Mouse (Mus musculus) CH12.LX (cell line): Measurements from ENCODE around the gene Med7. TPM values are rescaled to one million over a fixed set of nuclear protein-coding genes. Genes with fewer than 3 reads are reported as not detected.

ENCODE experiments used
- DNase-seq: peaks from one replicate; pipeline ENCODE4 v3.0.0-alpha.2; 2013; ENCODE audit errors: extremely low read depth
- H3K27ac ChIP-seq: 2 replicates; pipeline ENCODE4 v1.5.1; 2012; ENCODE audit warnings: low read depth, mild to moderate bottlenecking, control low read depth, moderate library complexity; ENCODE audit not compliant: insufficient read depth
- H3K27me3 ChIP-seq: replicated peaks from 2 replicates; pipeline ENCODE3; 2012; ENCODE audit warnings: inconsistent platforms
- H3K36me3 ChIP-seq, 2 experiments: replicated peaks in 1 of 2; 2 replicates each; pipeline versions ENCODE3 to v1.6.1; 2012; ENCODE audit warnings: inconsistent platforms in 1 of 2, low read length in 1 of 2, mild to moderate bottlenecking in 1 of 2, mixed read lengths in 1 of 2, moderate library complexity in 1 of 2; ENCODE audit not compliant: control insufficient read depth in 1 of 2, insufficient read depth in 1 of 2
- H3K4me1 ChIP-seq, 2 experiments: 2 replicates each; pipeline ENCODE4 v1.6.1; 2012; ENCODE audit warnings: inconsistent platforms in 1 of 2, moderate library complexity in 1 of 2; ENCODE audit not compliant: insufficient read depth in 2 of 2, control insufficient read depth in 1 of 2
- H3K4me2 ChIP-seq: 2 replicates; pipeline ENCODE4 v1.6.1; 2012; ENCODE audit warnings: low read depth, mild to moderate bottlenecking, control low read depth; ENCODE audit not compliant: poor library complexity, insufficient read depth, severe bottlenecking
- H3K4me3 ChIP-seq, 3 experiments: fragments of 150-350 bp in 1 of 3; sonication (generic) in 1 of 3; replicated peaks in 1 of 3; 2 replicates each; pipeline versions ENCODE3 to v1.5.1; 2011 to 2012; ENCODE audit warnings: low read depth in 2 of 3, low read length in 2 of 3, mild to moderate bottlenecking in 2 of 3, moderate library complexity in 2 of 3, control low read depth in 1 of 3, improper control_type of control experiment in 1 of 3, inconsistent platforms in 1 of 3, mixed read lengths in 1 of 3; ENCODE audit not compliant: poor library complexity in 1 of 3
- H3K79me2 ChIP-seq: replicated peaks from 2 replicates; pipeline ENCODE4 v1.6.1; 2012; ENCODE audit warnings: mild to moderate bottlenecking, moderate library complexity; ENCODE audit not compliant: control insufficient read depth, poor library complexity, insufficient read depth, severe bottlenecking; ENCODE audit errors: extremely low read depth
- H3K9ac ChIP-seq: 2 replicates; pipeline ENCODE4 v1.6.1; 2012; ENCODE audit warnings: low read depth, mild to moderate bottlenecking, control low read depth, moderate library complexity; ENCODE audit not compliant: insufficient read depth
- H3K9me3 ChIP-seq: replicated peaks from 2 replicates; pipeline ENCODE3; 2012; ENCODE audit warnings: low read length, inconsistent platforms, mixed read lengths
- BHLHE40 ChIP-seq: IDR thresholded peaks from 2 replicates; pipeline ENCODE4 v1.6.1; 2011; ENCODE audit warnings: mild to moderate bottlenecking, low read depth, low read length, improper control_type of control experiment
- CHD1 ChIP-seq: IDR thresholded peaks from 2 replicates; pipeline ENCODE4 v1.6.1; 2012; ENCODE audit warnings: low read depth, low read length, improper control_type of control experiment, inconsistent platforms
- ELF1 ChIP-seq: IDR thresholded peaks from 2 replicates; pipeline ENCODE4 v1.6.1; 2014; ENCODE audit warnings: low read depth, mild to moderate bottlenecking, inconsistent platforms, low read length, improper control_type of control experiment
- EP300 ChIP-seq: IDR thresholded peaks from 2 replicates; pipeline ENCODE4 v1.6.1; 2011; ENCODE audit warnings: low read length, improper control_type of control experiment
- ETS1 ChIP-seq: conservative IDR thresholded peaks from 2 replicates; pipeline ENCODE4 v1.6.1; 2012; ENCODE audit warnings: low read depth, mild to moderate bottlenecking, inconsistent platforms, low read length, improper control_type of control experiment, moderate library complexity
- GABPA ChIP-seq: IDR thresholded peaks from 2 replicates; pipeline ENCODE4 v1.6.1; 2012; ENCODE audit warnings: low read depth, low read length, improper control_type of control experiment, inconsistent platforms; ENCODE audit not compliant: insufficient replicate concordance
- HCFC1 ChIP-seq: IDR thresholded peaks from 2 replicates; pipeline ENCODE4 v1.6.1; 2012; ENCODE audit warnings: low read depth, mild to moderate bottlenecking, inconsistent platforms, low read length, improper control_type of control experiment
- IRF4 ChIP-seq: IDR thresholded peaks from 2 replicates; pipeline ENCODE4 v1.6.1; 2014; ENCODE audit warnings: low read depth, mild to moderate bottlenecking, inconsistent platforms, low read length, improper control_type of control experiment
- JUND ChIP-seq: conservative IDR thresholded peaks from 2 replicates; pipeline ENCODE4 v1.6.1; 2011; ENCODE audit warnings: low read depth, low read length, improper control_type of control experiment
- MAFK ChIP-seq: IDR thresholded peaks from 2 replicates; pipeline ENCODE4 v1.6.1; 2011; ENCODE audit warnings: low read length, improper control_type of control experiment; ENCODE audit not compliant: insufficient replicate concordance
- MEF2A ChIP-seq: IDR thresholded peaks from 2 replicates; pipeline ENCODE4 v1.6.1; 2014; ENCODE audit warnings: low read depth, mild to moderate bottlenecking, inconsistent platforms, low read length, improper control_type of control experiment, borderline replicate concordance
- MXI1 ChIP-seq: IDR thresholded peaks from 2 replicates; pipeline ENCODE4 v1.6.1; 2011; ENCODE audit warnings: mild to moderate bottlenecking, low read depth, low read length, improper control_type of control experiment
- MYC ChIP-seq: IDR thresholded peaks from 2 replicates; pipeline ENCODE4 v1.6.1; 2011; ENCODE audit warnings: low read depth, mild to moderate bottlenecking, improper control_type of control experiment, low read length
- POLR2A ChIP-seq: IDR thresholded peaks from 2 replicates; pipeline ENCODE4 v1.6.1; 2011; ENCODE audit warnings: low read depth, mild to moderate bottlenecking, improper control_type of control experiment, low read length
- POLR2AphosphoS2 ChIP-seq: IDR thresholded peaks from 2 replicates; pipeline ENCODE4 v1.6.1; 2011; ENCODE audit warnings: low read depth, low read length, improper control_type of control experiment
- RAD21 ChIP-seq: IDR thresholded peaks from 2 replicates; pipeline ENCODE4 v1.6.1; 2011; ENCODE audit warnings: low read depth, mild to moderate bottlenecking, low read length, improper control_type of control experiment, moderate library complexity
- RCOR1 ChIP-seq: conservative IDR thresholded peaks from 2 replicates; pipeline ENCODE4 v1.6.1; 2012; ENCODE audit warnings: low read depth, mild to moderate bottlenecking, inconsistent platforms, low read length, improper control_type of control experiment
- SIN3A ChIP-seq: IDR thresholded peaks from 2 replicates; pipeline ENCODE4 v1.6.1; 2012; ENCODE audit warnings: low read length, improper control_type of control experiment, inconsistent platforms
- TBP ChIP-seq: conservative IDR thresholded peaks from 2 replicates; pipeline ENCODE4 v1.6.1; 2011; ENCODE audit warnings: low read depth, low read length, improper control_type of control experiment
- UBTF ChIP-seq: IDR thresholded peaks from 2 replicates; pipeline ENCODE4 v1.6.1; 2012; ENCODE audit warnings: low read depth, mild to moderate bottlenecking, inconsistent platforms, low read length, improper control_type of control experiment, moderate library complexity
- USF1 ChIP-seq: IDR thresholded peaks from 2 replicates; pipeline ENCODE4 v1.6.1; 2014; ENCODE audit warnings: low read depth, mild to moderate bottlenecking, inconsistent platforms, low read length, improper control_type of control experiment
- USF2 ChIP-seq: conservative IDR thresholded peaks from 2 replicates; pipeline ENCODE4 v1.6.1; 2011; ENCODE audit warnings: low read depth, low read length, improper control_type of control experiment
- ZKSCAN1 ChIP-seq: IDR thresholded peaks from 2 replicates; pipeline ENCODE4 v1.6.1; 2012; ENCODE audit warnings: low read depth, inconsistent platforms, low read length, improper control_type of control experiment, borderline replicate concordance
- ZMIZ1 ChIP-seq: IDR thresholded peaks from 2 replicates; pipeline ENCODE4 v1.6.1; 2012; ENCODE audit warnings: low read depth, mild to moderate bottlenecking, inconsistent platforms, low read length, improper control_type of control experiment
- ZNF384 ChIP-seq: IDR thresholded peaks from 2 replicates; pipeline ENCODE4 v1.6.1; 2012; ENCODE audit warnings: low read depth, low read length, improper control_type of control experiment, inconsistent platforms
- dilution Hi-C: fragments of 300-500 bp; cut with MboI; formaldehyde crosslinking; loops from 2 replicates; pipeline ENCODE4 v1.14.3; 2020; ENCODE audit warnings: low sequenced_read_pairs; ENCODE audit not compliant: extremely low pct_unique_long_range_greater_than_20kb, extremely low pct_ligation_motif_present
- in situ Hi-C: fragments of 300-500 bp; cut with MboI; formaldehyde crosslinking; loops from 3 replicates; pipeline ENCODE4 v1.14.3; 2019; ENCODE audit warnings: low sequenced_read_pairs, low pct_ligation_motif_present, low pct_unique_long_range_greater_than_20kb, mixed read lengths
- polyA plus RNA-seq: library from polyadenylated mRNA; unstranded; fragments of >175 nt; gene quantifications from 2 replicates; pipeline ENCODE4 v1.2.1, GENCODE M21; 2012; ENCODE audit warnings: low read depth; ENCODE audit not compliant: insufficient read length
- total RNA-seq, 2 experiments: library from RNA; depleted of rRNA; stranded (reverse); fragments of 300-350 nt in 1 of 2; fragments of >200 nt in 1 of 2; gene quantifications; 2 replicates each; pipeline ENCODE4 v1.2.3; 2012 to 2014

Gene Med7
- total and polyA plus RNA-seq, 3 experiments = 32.7 to 104 (median 59.9) TPM

DNA sequence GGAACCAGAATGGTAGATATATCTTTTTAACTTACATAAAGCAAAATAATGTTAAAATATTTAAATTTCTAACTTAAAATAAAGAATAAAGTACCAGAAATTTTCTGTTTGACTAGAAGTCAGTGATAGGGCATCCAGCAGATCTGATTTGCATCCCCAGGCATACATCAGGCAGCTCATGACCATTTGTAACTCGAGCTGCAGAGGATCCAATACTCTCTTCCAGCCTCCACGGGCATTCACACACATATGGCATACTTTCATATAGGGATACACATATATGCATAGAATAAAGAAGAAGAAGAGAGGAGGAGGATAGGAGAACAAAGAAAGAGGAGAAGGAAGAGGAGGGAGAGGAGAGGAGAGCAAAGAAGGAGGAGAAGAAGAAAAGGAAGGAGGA, 38.8 kb upstream of the Med7 start:
- in situ Hi-C loops = no loop called here
- H3K4me2 ChIP-seq = 0 out of 2 replicates have a peak overlapping the region, but pooled peaks have one; percentile 21
- H3K36me3 ChIP-seq = no peaks in the 10 kb centered on the region
- H3K4me3 ChIP-seq = no peak overlapping the region
- H3K27me3 ChIP-seq = peaks cover 1% of the 10 kb centered on the region
- no peak for DNase-seq
- H3K9me3 ChIP-seq = no peaks in the 10 kb centered on the region
- TF ChIP-seq TBP (peak; percentile 87), ZKSCAN1 (no peak), ZNF384 (0 out of 2 replicates have a peak, but pooled peaks have one; percentile 17), ZMIZ1 (peak; percentile 65), SIN3A (0 out of 2 replicates have a peak, but pooled peaks have one; percentile 51), ETS1 (no peak), BHLHE40 (0 out of 2 replicates have a peak, but pooled peaks have one; percentile 9), POLR2A (peak; percentile 72), IRF4 (no peak)
- no peaks in the 10 kb centered on the region for H3K79me2 ChIP-seq
- H3K27ac ChIP-seq = peak overlapping the region; percentile 75; the same call in 1 of the 2 replicates
- peak overlapping the region; percentile 53; the same call in 1 of the 2 replicates for H3K9ac ChIP-seq
- peaks cover 43 to 85% of the 10 kb centered on the region in 2 experiments for H3K4me1 ChIP-seq
- dilution Hi-C loops = no loop called here

DNA sequence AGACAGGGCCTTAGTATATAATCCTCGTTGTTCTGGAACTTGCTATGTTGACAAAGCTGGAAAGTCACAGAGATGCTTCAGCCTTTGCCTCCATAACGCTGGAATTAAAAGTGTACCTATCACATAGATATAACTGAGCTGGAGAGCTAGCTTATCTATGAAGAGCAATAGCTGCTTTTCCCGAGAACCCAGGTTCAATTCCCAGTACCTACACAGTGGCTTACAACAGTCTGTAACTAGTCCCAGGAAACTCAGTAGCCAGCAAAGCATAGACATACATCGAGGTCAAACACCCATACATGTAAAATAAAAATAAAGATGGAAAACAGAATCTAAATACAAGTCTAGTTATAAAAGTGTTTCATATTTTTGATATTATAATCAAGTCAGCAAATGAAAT, 38.3 kb upstream of the Med7 start:
- no peaks in the 10 kb centered on the region for H3K9me3 ChIP-seq
- peak overlapping the region; percentile 70 for H3K4me2 ChIP-seq
- H3K27ac ChIP-seq = peak overlapping the region; percentile 88
- dilution Hi-C loops = no loop called here
- H3K9ac ChIP-seq = peak overlapping the region; percentile 67
- no peaks in the 10 kb centered on the region for H3K36me3 ChIP-seq
- no peak for DNase-seq
- H3K79me2 ChIP-seq = no peaks in the 10 kb centered on the region
- TF ChIP-seq UBTF (no peak), CHD1 (peak; percentile 74; the same call in 1 of the 2 replicates)
- in situ Hi-C loops = no loop called here
- H3K4me3 ChIP-seq = no peak overlapping the region
- H3K4me1 ChIP-seq = peaks cover 40 to 80% of the 10 kb centered on the region in 2 experiments
- H3K27me3 ChIP-seq = peaks cover 1% of the 10 kb centered on the region

DNA sequence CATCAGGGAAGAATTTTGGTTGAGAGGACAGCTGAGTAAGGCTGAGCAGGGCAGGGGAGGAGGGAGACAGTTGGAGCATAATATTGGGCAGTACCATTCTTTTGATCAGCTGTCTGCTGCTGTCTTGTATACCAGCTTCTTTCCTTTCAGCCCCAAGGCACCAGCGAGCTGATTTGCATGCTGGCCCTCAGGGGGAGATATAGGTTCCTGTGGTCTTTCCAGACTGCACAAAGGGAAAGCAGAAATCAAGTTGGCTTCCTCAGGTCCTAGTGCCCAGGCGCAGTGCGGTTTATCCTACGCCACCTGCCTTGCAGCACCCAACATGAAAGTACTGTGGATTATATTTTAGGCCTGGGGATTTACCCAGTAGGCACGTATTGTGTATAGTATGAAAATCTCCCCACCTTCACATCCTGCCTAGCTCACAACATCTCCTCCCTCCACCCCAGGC, 37.8 kb upstream of the Med7 start:
- in situ Hi-C loops (no loop called here), dilution Hi-C loops (no loop called here)
- no peaks in the 10 kb centered on the region for H3K9me3 ChIP-seq
- H3K4me1 ChIP-seq = peaks cover 39 to 78% of the 10 kb centered on the region in 2 experiments
- peak overlapping the region; percentile 67; the same call in 1 of the 2 replicates for H3K9ac ChIP-seq
- peak overlapping the region; percentile 88 for H3K27ac ChIP-seq
- no peaks in the 10 kb centered on the region for H3K36me3 ChIP-seq
- no peaks in the 10 kb centered on the region for H3K79me2 ChIP-seq
- peak; percentile 100 for DNase-seq
- H3K4me2 ChIP-seq = peak overlapping the region; percentile 76
- H3K4me3 ChIP-seq = no peak overlapping the region
- H3K27me3 ChIP-seq = peaks cover 1% of the 10 kb centered on the region
- TF ChIP-seq MYC = peak; percentile 97
- TF ChIP-seq ZMIZ1 = peak; percentile 85; the same call in 1 of the 2 replicates
- peak; percentile 71 for TF ChIP-seq HCFC1
- no peak for TF ChIP-seq GABPA
- peak; percentile 96 for TF ChIP-seq MAFK
- peak; percentile 45 for TF ChIP-seq RAD21
- TF ChIP-seq CHD1 = peak; percentile 90; the same call in 1 of the 2 replicates
- no peak for TF ChIP-seq USF2
- peak; percentile 79; the same call in 1 of the 2 replicates for TF ChIP-seq MXI1
- peak; percentile 85 for TF ChIP-seq JUND
- TF ChIP-seq ELF1 = peak; percentile 74
- peak; percentile 100 for TF ChIP-seq EP300
- TF ChIP-seq MEF2A = peak; percentile 100
- peak; percentile 63; the same call in 1 of the 2 replicates for TF ChIP-seq POLR2AphosphoS2
- TF ChIP-seq POLR2A = peak; percentile 67
- peak; percentile 100 for TF ChIP-seq RCOR1
- peak; percentile 82 for TF ChIP-seq TBP
- no peak for TF ChIP-seq USF1
